Mouse (Mus musculus) bone marrow macrophage, adult 2 months (primary cell): ENCODE data around the gene Sbk1.

Experiments used
- CTCF ChIP-seq: IDR thresholded peaks from 2 replicates; pipeline ENCODE4 v1.5.1; 2012; ENCODE audit warnings: low read depth, mild to moderate bottlenecking, low read length, moderate library complexity
- POLR2A ChIP-seq: IDR thresholded peaks from 2 replicates; pipeline ENCODE4 v1.6.1; 2012; ENCODE audit warnings: mild to moderate bottlenecking, low read depth, low read length, borderline replicate concordance

DNA sequence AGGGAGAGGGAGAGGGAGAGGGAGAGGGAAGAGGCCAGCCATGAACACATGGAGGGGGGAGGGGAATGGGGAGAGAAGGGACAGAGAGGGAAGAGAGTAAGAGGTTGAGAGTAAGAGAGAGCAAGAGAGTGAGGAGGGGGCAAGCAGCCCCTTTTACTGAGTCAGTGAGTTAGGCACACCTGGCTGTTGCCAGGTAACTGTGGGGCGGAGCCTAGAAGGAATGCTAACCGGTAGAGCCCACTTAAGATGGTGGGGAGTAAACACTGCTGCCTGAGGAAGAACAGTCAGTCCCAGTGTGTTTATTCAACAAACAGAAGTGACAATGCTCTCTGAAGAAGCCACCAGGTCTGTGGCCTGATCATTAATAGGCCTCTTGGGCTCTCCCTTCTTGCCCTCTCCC, 58.3 kb downstream of the Sbk1 start:
- no peak for TF ChIP-seq POLR2A
- no peak for TF ChIP-seq CTCF
